Mouse (Mus musculus) right cerebral cortex, postnatal 4 days (tissue): ENCODE measurements at regions not wholly inside any gene's neighbourhood (a gene's known extent, or its start where the extent isn't known, plus 50 kb on each side); places are given as distances from the start of the nearest gene placed in this dataset.

ENCODE experiments used
- DNase-seq: peaks from one replicate; pipeline ENCODE4 v3.0.0-alpha.2; 2022

DNA sequence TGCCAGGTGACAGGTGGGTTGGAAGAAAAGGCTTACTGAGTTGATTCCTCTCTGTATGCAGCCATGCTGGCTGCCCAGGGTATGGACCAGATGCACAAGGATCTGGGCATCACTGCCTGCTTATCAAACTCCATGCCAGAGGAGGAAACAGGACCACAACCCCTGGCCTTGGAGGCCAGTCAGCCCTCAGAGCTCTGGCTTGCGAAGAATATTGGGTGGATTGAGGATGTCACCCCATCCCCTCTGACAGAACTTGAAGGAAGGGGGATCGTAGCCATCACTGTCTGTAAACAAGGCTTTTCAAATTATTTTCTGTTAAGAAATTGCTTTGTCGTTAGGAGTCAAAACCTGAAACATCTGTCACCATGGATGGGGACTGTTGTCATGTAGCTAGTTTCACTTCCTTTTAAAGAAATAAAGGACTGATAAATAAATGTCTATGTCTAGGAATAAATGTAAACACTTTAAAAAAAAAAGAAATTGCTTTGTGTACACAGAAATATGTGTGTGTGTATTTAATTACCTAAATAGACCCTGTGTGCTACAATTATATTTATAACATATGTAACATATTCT, 55.0 kb upstream of the Tbl1xr1 start:
- no peak for DNase-seq

DNA sequence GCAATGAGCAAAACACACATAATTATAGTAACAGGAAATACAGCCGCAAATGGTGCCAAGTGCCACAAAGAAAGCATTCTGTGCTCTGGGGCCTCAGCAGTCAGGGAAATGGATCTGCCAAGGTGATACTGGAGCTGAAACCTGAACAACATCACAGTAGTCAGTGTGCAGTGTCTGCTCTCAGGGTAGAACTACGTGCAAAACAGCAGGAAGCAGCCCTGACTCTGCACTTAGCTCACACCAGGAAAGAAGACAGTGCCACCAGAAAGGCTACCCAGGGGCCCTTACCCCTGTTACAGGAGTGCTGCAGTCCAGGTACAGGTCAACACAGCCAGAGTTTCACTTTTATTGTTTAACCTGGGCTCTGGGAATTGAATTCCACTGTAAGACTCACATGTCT, 54.0 kb upstream of the Tbl1xr1 start:
- no peak for DNase-seq

DNA sequence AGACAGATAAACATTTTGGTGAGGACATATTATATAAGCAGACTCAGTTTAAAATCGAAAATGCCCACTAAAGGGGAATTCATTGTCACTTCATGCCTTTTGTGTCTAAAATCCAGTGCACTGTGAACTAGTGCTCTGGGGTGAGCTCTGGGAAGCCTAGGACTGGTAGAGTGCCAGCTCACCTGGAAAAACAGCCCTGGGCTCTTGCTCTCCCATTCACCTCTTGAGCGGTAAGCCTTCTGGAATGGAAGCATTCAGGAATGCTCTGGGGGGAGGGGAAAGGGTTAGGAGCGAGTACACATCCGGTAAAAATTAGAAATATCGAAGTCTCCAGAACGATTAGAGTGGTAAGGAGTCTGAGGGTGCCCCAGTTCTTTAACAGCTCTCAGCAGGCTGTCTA, 53.4 kb upstream of the Tbl1xr1 start:
- DNase-seq, result no peak

DNA sequence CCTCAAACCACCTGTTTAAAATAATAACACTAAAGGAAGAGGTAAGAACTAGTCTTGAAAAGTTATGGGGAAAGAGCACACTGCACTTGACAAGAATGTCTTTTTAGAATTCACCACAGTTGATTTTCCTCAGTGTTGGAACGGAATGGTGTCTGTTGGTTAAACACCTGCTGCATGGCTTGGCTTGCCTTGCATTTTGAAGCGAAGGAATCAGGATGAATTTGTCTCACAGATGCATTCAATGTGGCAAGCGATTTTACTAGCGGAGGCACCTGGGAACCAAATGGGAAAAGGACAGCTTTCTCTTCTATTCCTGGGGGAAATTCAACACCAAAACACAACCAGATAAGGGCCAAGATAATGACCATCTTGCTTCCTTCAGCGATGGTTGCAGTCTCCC, 52.9 kb upstream of the Tbl1xr1 start:
- DNase-seq, result no peak

DNA sequence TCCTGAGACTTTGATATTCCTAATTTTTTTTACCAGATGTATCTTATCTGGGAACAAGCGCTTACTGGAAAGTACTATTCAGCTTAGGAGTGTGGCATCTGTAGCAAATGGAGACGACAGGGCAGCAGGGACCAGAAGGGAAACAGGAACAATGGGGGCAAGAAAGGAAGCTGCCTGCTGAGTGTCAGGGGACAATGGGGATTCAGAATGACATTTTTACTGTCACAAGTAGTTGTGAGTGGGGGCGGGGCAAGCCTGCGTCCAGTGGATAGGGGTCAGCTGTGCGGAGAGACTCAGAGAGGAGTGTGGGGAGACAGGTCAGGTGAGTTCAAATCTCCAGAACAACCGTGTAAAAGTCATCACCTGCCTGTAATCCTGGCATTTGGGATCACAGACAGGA, 52.3 kb upstream of the Tbl1xr1 start:
- no peak for DNase-seq

DNA sequence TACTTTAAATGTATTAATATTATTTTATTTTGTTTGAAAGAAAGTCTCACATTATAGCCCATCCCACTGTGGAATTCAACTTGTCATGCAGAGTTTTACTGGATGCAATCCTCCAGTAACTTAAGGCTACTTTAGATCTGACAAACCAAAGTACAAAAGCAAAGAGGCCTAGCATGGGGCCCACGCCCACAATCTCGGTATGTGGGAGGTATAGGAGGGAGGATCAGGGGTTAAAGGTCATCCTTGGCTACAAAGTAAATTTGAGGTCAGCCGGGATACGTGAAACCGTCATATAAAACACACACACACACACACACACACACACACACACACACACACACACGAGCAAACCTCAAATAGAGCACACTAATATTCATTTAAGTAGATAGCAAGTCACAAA, 51.3 kb upstream of the Tbl1xr1 start:
- no peak for DNase-seq

DNA sequence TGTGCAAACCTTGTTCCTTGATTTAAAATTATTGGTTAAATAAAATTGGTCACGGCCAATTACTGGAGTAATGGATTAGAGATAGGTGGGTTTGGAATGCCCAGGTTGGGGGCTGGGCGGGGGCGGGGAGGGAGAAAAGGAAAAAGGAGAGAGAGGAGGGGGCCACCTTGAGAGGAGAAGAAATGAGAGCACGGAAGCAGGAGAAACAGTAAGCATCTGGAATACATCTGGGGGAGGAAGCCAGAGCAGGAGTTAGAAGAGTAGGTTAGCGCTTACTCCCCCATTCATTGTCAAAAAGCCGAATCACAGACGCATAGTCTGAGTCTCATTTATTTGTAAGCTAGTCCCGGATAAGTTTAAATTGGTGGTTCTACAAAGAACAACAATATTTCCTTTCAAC, 50.8 kb upstream of the Tbl1xr1 start:
- no peak for DNase-seq
